Mouse (Mus musculus) T-helper 17 cell (primary cell): ENCODE results near the gene Sbk2.

Experiments used
- in situ Hi-C, 2 experiments: fragments of 300-600 bp; cut with MboI, MseI; formaldehyde crosslinking; loops; 1 replicate in 1 of 2; 2 replicates in 1 of 2; pipeline ENCODE4 v1.15.1; 2025; ENCODE audit warnings: high pct_unique_total_duplicates in 2 of 2

The Sbk2 gene

GRCm38 (mm10) chr7:4898851-4899648 lies 65.2 kb downstream of the Sbk2 start:
- in situ Hi-C loops: loop anchor here in 1 of 2 experiments (5.0 kb wide), 1 partner anchor 187 kb away; no protein-coding TSS in a partner anchor

DNA sequence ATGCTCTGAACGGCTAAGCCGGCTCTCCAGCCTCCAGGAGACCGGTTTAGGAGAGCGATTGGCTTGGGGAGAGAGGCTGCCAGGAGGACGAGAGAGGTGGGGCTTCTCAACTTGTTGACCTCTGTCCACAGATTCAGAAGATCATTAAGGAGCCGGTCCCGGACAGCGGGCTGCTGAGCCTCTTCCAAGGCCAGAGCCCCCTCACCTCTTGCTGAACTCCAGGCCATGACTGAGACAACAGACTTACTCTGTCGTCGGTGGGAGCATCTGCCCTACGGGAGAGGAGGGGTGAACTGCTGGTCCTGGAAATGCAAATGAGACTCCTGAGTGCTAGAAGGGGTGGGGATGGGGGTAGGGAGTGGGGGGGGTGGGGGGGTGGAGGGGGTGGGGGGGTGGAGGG lies 69.0 kb downstream of the Sbk2 start:
- in situ Hi-C loops: loop anchor here in 1 of 2 experiments (5.0 kb wide), 1 partner anchor 183 kb away; no protein-coding TSS in a partner anchor
